8 mouse cellular contexts compared by ENCODE assay signal in genomic region chr2:168281582-168281981, GRCm38 (mm10). TPM values are rescaled to one million over a fixed set of nuclear protein-coding genes. Genes with fewer than 3 reads are reported as not detected.
DNase-seq lines count a peak whose midpoint lies in the region; ATAC-seq and TF ChIP-seq lines count a peak whose summit lies in the region.

Kcng1 (minus strand) TSS chr2:168281736.

- no peak for ATAC-seq in midbrain, postnatal 0 days (ENCODE audit: low FRiP score)

- H3K9ac ChIP-seq in midbrain, postnatal 0 days (replicated peaks; ENCODE audit: low read length, poor library complexity, severe bottlenecking): no peak within 1 kb of the TSS; the same call in 1 of the 2 replicates

- H3K27ac ChIP-seq in embryonic fibroblast, embryonic 13.5 days (ENCODE audit: insufficient read depth, low read length): no peak within 1 kb of the TSS
- H3K27ac ChIP-seq in midbrain, postnatal 0 days (ENCODE audit: low read depth, low read length): no peak within 1 kb of the TSS

- WGBS in midbrain, postnatal 0 days: 18% methylated on average over 12 of the region's 12 CpGs

- peak within 1 kb of the TSS; percentile 81 for H3K4me2 ChIP-seq in midbrain, postnatal 0 days (ENCODE audit: low read depth, low read length, poor library complexity, severe bottlenecking)

- TF ChIP-seq POLR2A in embryonic fibroblast, embryonic 13.5 days (IDR thresholded peaks at IDR 0.05; ENCODE audit: low read depth, low read length): no peak

- H3K4me3 ChIP-seq in embryonic fibroblast, embryonic 13.5 days (ENCODE audit: insufficient read depth, low read length): peak within 1 kb of the TSS; percentile 35
- peak within 1 kb of the TSS; percentile 51 for H3K4me3 ChIP-seq in midbrain, postnatal 0 days (ENCODE audit: low read depth, low read length)

- no peaks in the 10 kb centered on the region for H3K36me3 ChIP-seq in midbrain, postnatal 0 days (ENCODE audit: insufficient read depth, low read length)

- H3K4me1 ChIP-seq in embryonic fibroblast, embryonic 13.5 days (ENCODE audit: control insufficient read depth, insufficient read depth, low read length): no peaks in the 10 kb centered on the region
- H3K4me1 ChIP-seq in midbrain, postnatal 0 days (ENCODE audit: insufficient read depth, low read length): 0 out of 2 replicates have a peak, but pooled peaks cover 4% of the 10 kb centered on the region

- no peaks in the 10 kb centered on the region for H3K9me3 ChIP-seq in midbrain, postnatal 0 days (ENCODE audit: low read length)

- DNase-seq in layer of hippocampus, adult 8-10 months (ENCODE audit: low spot score in 2 of 2): no peak
- no peak for DNase-seq in layer of hippocampus, adult 9-10 months (ENCODE audit: low spot score)
- no peak for DNase-seq in layer of hippocampus, postnatal 25 days (ENCODE audit: extremely low spot score in 1 of 2, low spot score in 1 of 2)
- DNase-seq in midbrain, postnatal 0 days (ENCODE audit: low spot score): no peak
- no peak for DNase-seq in urinary bladder, postnatal 14 days (ENCODE audit: low spot score)
- DNase-seq in ovary, postnatal 14 days (ENCODE audit: low spot score): no peak
- DNase-seq in frontal cortex, postnatal 25 days (ENCODE audit: low spot score in 2 of 2): no peak

- no peak for TF ChIP-seq CTCF in embryonic fibroblast, embryonic 13.5 days (IDR thresholded peaks at IDR 0.05; ENCODE audit: borderline replicate concordance, insufficient read depth, low read length)
- no peak for TF ChIP-seq CTCF in midbrain, postnatal 0 days (IDR thresholded peaks at IDR 0.05)

- H3K27me3 ChIP-seq in midbrain, postnatal 0 days (ENCODE audit: insufficient read depth, low read length): peaks cover 23% of the 10 kb centered on the region; the same call in 1 of the 2 replicates

RNA-seq across cellular contexts. Expression of gene Kcng1, which starts in this region (rescaled TPM):
- 10 to 100 TPM; 38.2 to 45.7 (median 42.6) TPM for total RNA-seq in layer of hippocampus, adult 8-10 months (2022)
- polyA plus RNA-seq in embryonic fibroblast, embryonic 13.5 days (2011; ENCODE audit: insufficient read length, low read depth, missing spikeins): 0.65 TPM in 1 of 2 replicates, not detected in the other
- 10 to 100 TPM; 38.0 to 38.6 TPM for total RNA-seq in layer of hippocampus, postnatal 25 days (2021)
- 0.52 and 2.1 TPM in 2 replicates for total RNA-seq in midbrain, postnatal 0 days (2014; rRNA removed)
- 1.8 and 2.8 TPM in 2 replicates for polyA plus RNA-seq in midbrain, postnatal 0 days (2015; fragmentation: Nextera tagmentation; extraction: Ambion mirVana)

Comparison
In these comparisons a context has a peak if more than half of its experiments do, and no peak if none do; other contexts are left out.
1. RNA of gene Kcng1 (total RNA-seq): 38.2 to 45.7 TPM in layer of hippocampus, adult 8-10 months and 38.0 to 38.6 TPM in layer of hippocampus, postnatal 25 days; 0.52 to 2.1 TPM in midbrain, postnatal 0 days; every median in the first group is over 10 times any median in the second.